Mouse (Mus musculus): Measurements from ENCODE around the gene Cd2. TPM values are rescaled to one million over a fixed set of nuclear protein-coding genes. Genes with fewer than 3 reads are reported as not detected.

Cd2 gene
- not detected in 2 replicates for polyA plus RNA-seq (2011; ENCODE audit: insufficient read length, low read depth, missing spikeins)

GRCm38 (mm10) chr3:101287911-101288311 is at the start of gene Cd2:
Gene Cd2 (minus strand): TSS chr3:101287939.
- H3K27ac ChIP-seq (ENCODE audit: insufficient read depth, low read length) = no peak within 1 kb of the TSS
- no peaks in the 10 kb centered on the region for H3K4me1 ChIP-seq (ENCODE audit: control insufficient read depth, insufficient read depth, low read length)
- TF ChIP-seq CTCF (IDR thresholded peaks at IDR 0.05; ENCODE audit: borderline replicate concordance, insufficient read depth, low read length) (no peak), POLR2A (IDR thresholded peaks at IDR 0.05; ENCODE audit: low read depth, low read length) (no peak)
- H3K4me3 ChIP-seq (ENCODE audit: insufficient read depth, low read length) = no peak within 1 kb of the TSS

GRCm38 (mm10) chr3:101328617-101329016 is 40.9 kb upstream of the Cd2 start:
- H3K4me1 ChIP-seq (ENCODE audit: control insufficient read depth, insufficient read depth, low read length) = no peaks in the 10 kb centered on the region; the same call in 1 of the 2 replicates
- no peak overlapping the region for H3K4me3 ChIP-seq (ENCODE audit: insufficient read depth, low read length)
- H3K27ac ChIP-seq (ENCODE audit: insufficient read depth, low read length) = no peak overlapping the region
- TF ChIP-seq POLR2A (IDR thresholded peaks at IDR 0.05; ENCODE audit: low read depth, low read length) (no peak), CTCF (IDR thresholded peaks at IDR 0.05; ENCODE audit: borderline replicate concordance, insufficient read depth, low read length) (no peak)

GRCm38 (mm10) chr3:101327248-101327647 is 39.5 kb upstream of the Cd2 start:
- TF ChIP-seq POLR2A (IDR thresholded peaks at IDR 0.05; ENCODE audit: low read depth, low read length) (no peak), CTCF (IDR thresholded peaks at IDR 0.05; ENCODE audit: borderline replicate concordance, insufficient read depth, low read length) (no peak)
- Histone ChIP-seq H3K4me1 (ENCODE audit: control insufficient read depth, insufficient read depth, low read length) (no peaks in the 10 kb centered on the region; the same call in 1 of the 2 replicates), H3K4me3 (ENCODE audit: insufficient read depth, low read length) (no peak overlapping the region), H3K27ac (ENCODE audit: insufficient read depth, low read length) (no peak overlapping the region)

GRCm38 (mm10) chr3:101322437-101322836 is 34.7 kb upstream of the Cd2 start:
- Histone ChIP-seq H3K4me1 (ENCODE audit: control insufficient read depth, insufficient read depth, low read length) (peaks cover 9% of the 10 kb centered on the region), H3K4me3 (ENCODE audit: insufficient read depth, low read length) (no peak overlapping the region), H3K27ac (ENCODE audit: insufficient read depth, low read length) (no peak overlapping the region)
- no peak for TF ChIP-seq CTCF (IDR thresholded peaks at IDR 0.05; ENCODE audit: borderline replicate concordance, insufficient read depth, low read length)
- TF ChIP-seq POLR2A (IDR thresholded peaks at IDR 0.05; ENCODE audit: low read depth, low read length) = no peak

- Histone ChIP-seq H3K27ac (ENCODE audit: insufficient read depth, low read length) (peak overlapping the region; percentile 35; the same call in 1 of the 2 replicates), H3K4me1 (ENCODE audit: control insufficient read depth, insufficient read depth, low read length) (peaks cover 9% of the 10 kb centered on the region), H3K4me3 (ENCODE audit: insufficient read depth, low read length) (no peak overlapping the region)
- TF ChIP-seq POLR2A (IDR thresholded peaks at IDR 0.05; ENCODE audit: low read depth, low read length) = no peak
- TF ChIP-seq CTCF (IDR thresholded peaks at IDR 0.05; ENCODE audit: borderline replicate concordance, insufficient read depth, low read length) = no peak
Observed at GRCm38 (mm10) chr3:101320874-101321273, 33.1 kb upstream of the Cd2 start.

- Histone ChIP-seq H3K4me1 (ENCODE audit: control insufficient read depth, insufficient read depth, low read length) (peaks cover 9% of the 10 kb centered on the region), H3K27ac (ENCODE audit: insufficient read depth, low read length) (no peak overlapping the region), H3K4me3 (ENCODE audit: insufficient read depth, low read length) (no peak overlapping the region)
- TF ChIP-seq CTCF (IDR thresholded peaks at IDR 0.05; ENCODE audit: borderline replicate concordance, insufficient read depth, low read length) = no peak
- TF ChIP-seq POLR2A (IDR thresholded peaks at IDR 0.05; ENCODE audit: low read depth, low read length) = no peak
Observed at GRCm38 (mm10) chr3:101318516-101319170, 30.9 kb upstream of the Cd2 start.

- H3K4me3 ChIP-seq (ENCODE audit: insufficient read depth, low read length) = no peak overlapping the region
- H3K27ac ChIP-seq (ENCODE audit: insufficient read depth, low read length) = no peak overlapping the region
- peaks cover 10% of the 10 kb centered on the region for H3K4me1 ChIP-seq (ENCODE audit: control insufficient read depth, insufficient read depth, low read length)
- no peak for TF ChIP-seq POLR2A (IDR thresholded peaks at IDR 0.05; ENCODE audit: low read depth, low read length)
- peak; percentile 24; the same call in 1 of the 2 replicates for TF ChIP-seq CTCF (IDR thresholded peaks at IDR 0.05; ENCODE audit: borderline replicate concordance, insufficient read depth, low read length)
Observed at GRCm38 (mm10) chr3:101318115-101318514, 30.4 kb upstream of the Cd2 start.

- Histone ChIP-seq H3K4me1 (ENCODE audit: control insufficient read depth, insufficient read depth, low read length) (peaks cover 6% of the 10 kb centered on the region), H3K4me3 (ENCODE audit: insufficient read depth, low read length) (no peak overlapping the region), H3K27ac (ENCODE audit: insufficient read depth, low read length) (no peak overlapping the region)
- no peak for TF ChIP-seq POLR2A (IDR thresholded peaks at IDR 0.05; ENCODE audit: low read depth, low read length)
- TF ChIP-seq CTCF (IDR thresholded peaks at IDR 0.05; ENCODE audit: borderline replicate concordance, insufficient read depth, low read length) = no peak
Observed at GRCm38 (mm10) chr3:101314954-101315353, 27.2 kb upstream of the Cd2 start.

GRCm38 (mm10) chr3:101313266-101314051 is 25.7 kb upstream of the Cd2 start:
- Histone ChIP-seq H3K27ac (ENCODE audit: insufficient read depth, low read length) (peak overlapping the region; percentile 12; the same call in 1 of the 2 replicates), H3K4me1 (ENCODE audit: control insufficient read depth, insufficient read depth, low read length) (peaks cover 6% of the 10 kb centered on the region), H3K4me3 (ENCODE audit: insufficient read depth, low read length) (no peak overlapping the region)
- TF ChIP-seq CTCF (IDR thresholded peaks at IDR 0.05; ENCODE audit: borderline replicate concordance, insufficient read depth, low read length) (no peak), POLR2A (IDR thresholded peaks at IDR 0.05; ENCODE audit: low read depth, low read length) (no peak)

GRCm38 (mm10) chr3:101310977-101311376 is 23.2 kb upstream of the Cd2 start:
- TF ChIP-seq POLR2A (IDR thresholded peaks at IDR 0.05; ENCODE audit: low read depth, low read length) (no peak), CTCF (IDR thresholded peaks at IDR 0.05; ENCODE audit: borderline replicate concordance, insufficient read depth, low read length) (no peak)
- peaks cover 6% of the 10 kb centered on the region for H3K4me1 ChIP-seq (ENCODE audit: control insufficient read depth, insufficient read depth, low read length)
- no peak overlapping the region for H3K27ac ChIP-seq (ENCODE audit: insufficient read depth, low read length)
- no peak overlapping the region for H3K4me3 ChIP-seq (ENCODE audit: insufficient read depth, low read length)

All from embryonic fibroblast, embryonic 13.5 days (primary cell).